In genomic region chr10:70057064-70057463, GRCm38 (mm10) we compare ENCODE assay signal across 9 mouse cellular contexts. TPM values are rescaled to one million over a fixed set of nuclear protein-coding genes. Genes with fewer than 3 reads are reported as not detected.
DNase-seq lines count a peak whose midpoint lies in the region; ATAC-seq lines count a peak whose summit lies in the region.
"Had no signal": no experiment of that assay in that cellular context is flagged by ENCODE, and none has a peak within 500 bp of the region (broad histone marks: within the 10 kb centered on the region; RNA-seq: fewer than 3 reads in every experiment).

No protein-coding gene starts in this region.

- DNase-seq in 3134 (ENCODE audit: extremely low read depth, insufficient read length, low spot score) = peak; percentile 20
- peak; percentile 28 for DNase-seq in MN1 (ENCODE audit: low spot score)
- peak; percentile 14 for DNase-seq in gastrocnemius, postnatal 10 days
- DNase-seq in kidney, postnatal 36 days = peak; percentile 10 to 17
- DNase-seq in embryo, embryonic 10 days (ENCODE audit: low spot score) = no peak
- DNase-seq: cerebellum, adult 2 months; thymus, adult 18-20 months had no signal

- no peak for ATAC-seq in megakaryocyte progenitor cell, adult 5-6 weeks (replicated peaks; ENCODE audit: poor library complexity)
- no peak for ATAC-seq in megakaryocyte-erythroid progenitor cell, adult 5-6 weeks (replicated peaks; ENCODE audit: low FRiP score, low TSS enrichment, poor library complexity, severe bottlenecking)

RNA-seq across cellular contexts. Expression of gene Ccdc6, which starts 39.9 kb away (rescaled TPM):
- 10 to 100 TPM; 77.2 to 80.5 TPM for total RNA-seq in gastrocnemius, postnatal 10 days (2021)
- total RNA-seq in megakaryocyte progenitor cell, adult 5-6 weeks (2015) = 27.7 and 28.2 TPM in 2 replicates
- 18.2 and 21.6 TPM in 2 replicates for total RNA-seq in megakaryocyte progenitor cell, adult 5-6 weeks (2017)
- 48.6 and 59.4 TPM in 2 replicates for total RNA-seq in megakaryocyte-erythroid progenitor cell, adult 5-6 weeks (2014; fragmentation: Nextera tagmentation)
- total RNA-seq in megakaryocyte-erythroid progenitor cell, adult 5-6 weeks (2017) = 22.7 and 29.6 TPM in 2 replicates
